In genomic region chr3:106553411-106553810, GRCm38 (mm10) we compare ENCODE assay signal across 19 mouse cellular contexts. TPM values are rescaled to one million over a fixed set of nuclear protein-coding genes. Genes with fewer than 3 reads are reported as not detected.
DNase-seq lines count a peak whose midpoint lies in the region; ATAC-seq and TF ChIP-seq lines count a peak whose summit lies in the region.
"Had no signal": no experiment of that assay in that cellular context is flagged by ENCODE, and none has a peak within 500 bp of the region (broad histone marks: within the 10 kb centered on the region; RNA-seq: fewer than 3 reads in every experiment).

No protein-coding gene starts in this region.

- peaks cover 4% of the 10 kb centered on the region for H3K4me1 ChIP-seq in heart, adult 2 months (ENCODE audit: control insufficient read depth, insufficient read depth, low read length)
- peaks cover 14% of the 10 kb centered on the region for H3K4me1 ChIP-seq in midbrain, embryonic 16.5 days (ENCODE audit: control insufficient read depth, insufficient read depth, low read length)

- no peak for TF ChIP-seq CTCF in heart, adult 2 months (IDR thresholded peaks at IDR 0.05)

- H3K9ac ChIP-seq in heart, adult 2 months (ENCODE audit: low read depth, low read length) = no peak overlapping the region
- no peak overlapping the region for H3K9ac ChIP-seq in midbrain, embryonic 16.5 days (ENCODE audit: low read depth, low read length)
- H3K9ac ChIP-seq: forebrain, embryonic 15.5 days; heart, embryonic 13.5 days; hindbrain, embryonic 14.5 days; liver, embryonic 15.5 days; midbrain, embryonic 15.5 days had no signal

- peaks cover 1% of the 10 kb centered on the region; the same call in 1 of the 2 replicates for H3K79me2 ChIP-seq in heart, adult 2 months (replicated peaks; ENCODE audit: control insufficient read depth, insufficient read depth, low read length)

- peaks cover 55% of the 10 kb centered on the region for H3K36me3 ChIP-seq in heart, adult 2 months (ENCODE audit: control insufficient read depth, insufficient read depth, low read length)
- H3K36me3 ChIP-seq in midbrain, embryonic 16.5 days (ENCODE audit: control insufficient read depth, insufficient read depth, low read length) = peaks cover 21% of the 10 kb centered on the region

- TF ChIP-seq EP300 in heart, adult 2 months (IDR thresholded peaks at IDR 0.05; ENCODE audit: insufficient read depth, low read depth, low read length) = no peak

- intact Hi-C loops in heart, adult 2 months (cut with DNase I) = no loop called here

- ATAC-seq in granulocyte monocyte progenitor cell, adult 5-6 weeks (replicated peaks; ENCODE audit: poor library complexity, severe bottlenecking) = peak; percentile 30; the same call in 1 of the 2 replicates
- ATAC-seq in midbrain, embryonic 16.5 days = no peak
- ATAC-seq: forebrain, embryonic 15.5 days; midbrain, embryonic 15.5 days had no signal

- H3K9me3 ChIP-seq in midbrain, embryonic 16.5 days (replicated peaks; ENCODE audit: control insufficient read depth, low read length, poor library complexity, severe bottlenecking) = no peaks in the 10 kb centered on the region
- H3K9me3 ChIP-seq: forebrain, embryonic 15.5 days; heart, embryonic 13.5 days; liver, embryonic 15.5 days; midbrain, embryonic 15.5 days had no signal

- no peak overlapping the region for H3K4me3 ChIP-seq in heart, adult 2 months
- H3K4me3 ChIP-seq in midbrain, embryonic 16.5 days (ENCODE audit: low read depth, low read length) = no peak overlapping the region
- H3K4me3 ChIP-seq: forebrain, embryonic 15.5 days; heart, embryonic 13.5 days; liver, embryonic 15.5 days; midbrain, embryonic 15.5 days had no signal

- H3K27me3 ChIP-seq in heart, adult 2 months (ENCODE audit: control insufficient read depth, insufficient read depth, low read length) = no peaks in the 10 kb centered on the region
- no peaks in the 10 kb centered on the region for H3K27me3 ChIP-seq in midbrain, embryonic 16.5 days (ENCODE audit: control insufficient read depth, insufficient read depth, low read depth, low read length)
- H3K27me3 ChIP-seq: forebrain, embryonic 15.5 days; heart, embryonic 13.5 days; liver, embryonic 15.5 days; midbrain, embryonic 15.5 days had no signal

- H3K4me2 ChIP-seq in midbrain, embryonic 16.5 days (ENCODE audit: low read length) = no peak overlapping the region
- H3K4me2 ChIP-seq: forebrain, embryonic 15.5 days; heart, embryonic 13.5 days; hindbrain, embryonic 14.5 days; liver, embryonic 15.5 days; midbrain, embryonic 15.5 days had no signal

- no peak overlapping the region for H3K27ac ChIP-seq in heart, adult 2 months
- H3K27ac ChIP-seq in midbrain, embryonic 16.5 days (ENCODE audit: low read length) = no peak overlapping the region
- H3K27ac ChIP-seq: forebrain, embryonic 15.5 days; heart, embryonic 13.5 days; hindbrain, embryonic 14.5 days; liver, embryonic 15.5 days; midbrain, embryonic 15.5 days had no signal

- WGBS in heart, adult 2 months = 86% methylated on average over 5 of the region's 5 CpGs
- WGBS in midbrain, embryonic 16.5 days = 93% methylated on average over 5 of the region's 5 CpGs

- TF ChIP-seq POLR2A in heart, adult 2 months (IDR thresholded peaks at IDR 0.05; ENCODE audit: insufficient read depth, low read depth, low read length) = no peak

- peak; percentile 24 for DNase-seq in heart, adult 8-10 months (ENCODE audit: low spot score)
- DNase-seq in heart, adult 2 months = no peak
- DNase-seq in lung, postnatal 36 days = peak; percentile 37
- no peak for DNase-seq in lung, postnatal 10 days
- peak; percentile 3 for DNase-seq in telencephalon, adult 2 months (ENCODE audit: low read depth, low spot score)
- DNase-seq in frontal cortex, postnatal 10 days (ENCODE audit: low spot score in 2 of 2) = no peak
- DNase-seq: adrenal gland, postnatal 36 days; cerebellum, adult 9-11 months; embryo, embryonic 11 days; kidney, adult 9 months; kidney, postnatal 36 days; thymus, postnatal 4 days had no signal

RNA-seq across cellular contexts. Expression of gene Cept1, which starts 5.8 kb away (rescaled TPM):
- total RNA-seq in heart, adult 8-10 months (2022) = 10 to 100 TPM; 15.9 to 23.5 (median 18.3) TPM
- total RNA-seq in heart, adult 2 months (2021) = 10 to 100 TPM; 19.3 to 22.1 TPM
- 10.5 and 23.5 TPM in 2 replicates for polyA plus RNA-seq in heart, adult 2 months (2012; rRNA removed)
- 33.0 and 34.0 TPM in 2 replicates for total RNA-seq in granulocyte monocyte progenitor cell, adult 5-6 weeks (2014; fragmentation: Nextera tagmentation)
- 84.5 and 103 TPM in 2 replicates for total RNA-seq in granulocyte monocyte progenitor cell, adult 5-6 weeks (2017)
- 47.8 and 51.1 TPM in 2 replicates for polyA plus RNA-seq in midbrain, embryonic 16.5 days (2015; fragmentation: Nextera tagmentation; extraction: Ambion mirVana)

RNA-seq across cellular contexts. Expression of gene Dram2, which starts 5.8 kb away (rescaled TPM):
- 100 to 1,000 TPM in 1 of 4 experiments, 10 to 100 TPM in 3; 84.7 to 105 (median 96.1) TPM for total RNA-seq in heart, adult 8-10 months (2022)
- 100 to 1,000 TPM in 1 of 2 experiments, 10 to 100 TPM in 1; 94.7 to 109 TPM for total RNA-seq in heart, adult 2 months (2021)
- 64.5 and 162 TPM in 2 replicates for polyA plus RNA-seq in heart, adult 2 months (2012; rRNA removed)
- 11.1 and 32.5 TPM in 2 replicates for total RNA-seq in granulocyte monocyte progenitor cell, adult 5-6 weeks (2014; fragmentation: Nextera tagmentation)
- 13.2 and 26.4 TPM in 2 replicates for total RNA-seq in granulocyte monocyte progenitor cell, adult 5-6 weeks (2017)
- polyA plus RNA-seq in midbrain, embryonic 16.5 days (2015; fragmentation: Nextera tagmentation; extraction: Ambion mirVana) = 67.1 and 67.2 TPM in 2 replicates

Comparison
In these comparisons a context has a peak if more than half of its experiments do, and no peak if none do; other contexts are left out.
1. DNase-seq: peak in heart, adult 8-10 months (single experiment), lung, postnatal 36 days (single experiment) and telencephalon, adult 2 months (single experiment); none in heart, adult 2 months (0 of 2), lung, postnatal 10 days (single experiment) and frontal cortex, postnatal 10 days (0 of 2).